Mouse (Mus musculus): ENCODE data around the gene Trpv2.

DNA sequence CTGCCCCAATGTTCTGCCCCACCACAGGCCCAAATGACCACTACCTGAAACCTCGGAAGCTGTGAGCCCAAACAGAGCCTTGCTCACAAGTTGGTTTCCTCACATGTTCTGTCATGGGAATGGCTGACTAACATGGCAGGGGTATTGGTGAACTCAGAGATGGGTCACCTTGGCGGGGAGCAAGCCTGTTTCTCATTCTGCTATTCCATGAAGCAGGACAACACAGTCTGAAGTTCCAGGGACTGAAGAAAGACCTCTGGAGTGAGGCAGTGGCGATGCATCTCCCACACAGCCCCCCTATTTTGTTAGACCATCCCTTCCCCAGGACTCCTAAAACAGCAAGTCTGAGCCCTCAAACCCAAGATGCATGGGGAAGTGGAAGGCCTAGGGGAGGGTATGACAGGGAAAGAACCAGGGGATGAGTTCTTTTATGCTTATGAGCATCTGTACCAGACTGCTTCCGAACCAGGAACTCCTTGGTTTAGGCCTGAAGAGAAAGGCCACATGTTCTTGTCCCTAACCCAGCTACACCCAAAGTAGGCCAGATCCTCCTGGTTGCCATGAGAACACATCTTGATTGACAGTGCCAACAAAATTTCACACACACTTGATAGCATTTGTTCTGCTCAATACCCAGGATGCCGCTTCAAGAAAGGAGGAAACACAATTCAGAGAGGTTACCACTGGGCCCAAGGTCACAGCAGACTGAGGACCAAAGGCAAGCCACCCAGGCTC, 70.5 kb downstream of the Trpv2 start:
- no peak for TF ChIP-seq FLI1 (IDR thresholded peaks at IDR 0.05; ENCODE audit: low read length)
- no peak for TF ChIP-seq GATA1 (IDR thresholded peaks at IDR 0.05; ENCODE audit: borderline replicate concordance, low read length)

Data from megakaryocyte, embryonic 14.5 days (primary cell).